Mouse (Mus musculus) myocyte (in vitro differentiated cells): Measurements from ENCODE around the gene Il4i1.

Experiments
- CEBPB ChIP-seq: IDR thresholded peaks from 2 replicates; pipeline ENCODE4 v1.6.1; 2011; ENCODE audit warnings: mild to moderate bottlenecking, moderate library complexity; ENCODE audit not compliant: poor library complexity, insufficient read depth, severe bottlenecking
- E2F4 ChIP-seq: IDR thresholded peaks from one replicate; pipeline ENCODE4 v1.6.1; 2011; ENCODE audit warnings: mild to moderate bottlenecking, control low read depth, moderate library complexity; ENCODE audit not compliant: insufficient read depth
- MYOD1 ChIP-seq, 3 experiments: IDR thresholded peaks; one replicate each; pipeline ENCODE4 v1.6.1; 2011; ENCODE audit warnings: control low read depth in 2 of 3, low read depth in 2 of 3, mild to moderate bottlenecking in 2 of 3, moderate library complexity in 1 of 3; ENCODE audit not compliant: insufficient read length in 2 of 3, control insufficient read depth in 1 of 3
- MYOG ChIP-seq, 3 experiments: IDR thresholded peaks; one replicate each; pipeline ENCODE4 v1.6.1; 2011; ENCODE audit warnings: control low read depth in 2 of 3, low read depth in 2 of 3, mild to moderate bottlenecking in 2 of 3; ENCODE audit not compliant: insufficient read length in 2 of 3, control insufficient read depth in 1 of 3, insufficient read depth in 1 of 3
- POLR2A ChIP-seq: IDR thresholded peaks from one replicate; pipeline ENCODE4 v1.6.1; 2011; ENCODE audit warnings: low read depth, mild to moderate bottlenecking, control low read depth, moderate library complexity; ENCODE audit not compliant: insufficient read length
- SRF ChIP-seq: IDR thresholded peaks from one replicate; pipeline ENCODE4 v1.6.1; 2011; ENCODE audit warnings: low read depth; ENCODE audit not compliant: control insufficient read depth, insufficient read length
- TCF3 ChIP-seq: IDR thresholded peaks from one replicate; pipeline ENCODE4 v1.6.1; 2011; ENCODE audit warnings: low read depth, control low read depth; ENCODE audit not compliant: insufficient read length
- USF1 ChIP-seq: IDR thresholded peaks from one replicate; pipeline ENCODE4 v1.6.1; 2011; ENCODE audit warnings: low read depth, mild to moderate bottlenecking, control low read depth, moderate library complexity

- no peak for TF ChIP-seq POLR2A
- TF ChIP-seq MYOD1 (IDR thresholded peaks at IDR 0.05; ENCODE audit: control insufficient read depth in 1 of 3, insufficient read length in 2 of 3, low read depth in 2 of 3) = no peak
- no peak for TF ChIP-seq USF1
- no peak for TF ChIP-seq CEBPB
- TF ChIP-seq E2F4 = no peak
- TF ChIP-seq TCF3 = no peak
- TF ChIP-seq SRF = no peak
- no peak for TF ChIP-seq MYOG (IDR thresholded peaks at IDR 0.05; ENCODE audit: control insufficient read depth in 1 of 3, insufficient read depth in 1 of 3, insufficient read length in 2 of 3, low read depth in 2 of 3)
These were observed 1.3 kb downstream of the Il4i1 start for GRCm38 (mm10) chr7:44817441-44817840.
